Mouse (Mus musculus): Measurements from ENCODE around the gene Ppp1r27.

Ppp1r27 gene

DNA sequence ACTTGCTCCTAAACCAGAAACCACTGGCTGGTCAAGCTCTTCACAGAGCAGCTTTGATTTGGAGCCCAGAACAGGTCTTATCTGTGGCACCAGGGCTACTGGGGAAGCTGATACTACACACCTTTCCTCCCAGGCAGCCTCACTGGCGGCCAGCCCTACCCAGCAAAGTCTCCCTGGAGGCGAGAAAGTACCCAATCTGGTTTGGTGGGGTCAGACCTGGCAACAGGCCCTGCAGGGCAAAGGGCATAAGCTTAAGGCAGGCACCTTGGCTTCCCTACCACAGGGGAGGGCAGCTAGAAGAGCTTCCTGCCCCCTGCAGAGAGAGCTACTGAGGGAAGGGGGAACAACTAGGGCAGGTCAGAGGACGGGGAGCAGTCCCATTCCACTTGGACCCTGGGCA lies 50.6 kb downstream of the Ppp1r27 start:
- POLR2A ChIA-PET = interaction anchor here (0.7 to 13.3 kb wide), 16 partner anchors 8 to 131 kb away, joined by 3 to 152 read pairs (median 4); partner anchors contain the start of genes Slc25a10 (in 4 of the 4), Mrpl12 (in 2 of the 4) and P4hb (in 1 of the 4)
- CTCF ChIA-PET = interaction anchor here in 2 of 4 experiments (0.5 to 1.4 kb wide), 2 partner anchors 11 to 222 kb away, joined by 3 to 4 read pairs; no protein-coding TSS in a partner anchor

Measured in embryonic stem cell, embryonic (primary cell).